Comparison of ENCODE assay signal across 8 mouse cellular contexts in genomic region chr11:5154961-5155805, GRCm38 (mm10). TPM values are rescaled to one million over a fixed set of nuclear protein-coding genes. Genes with fewer than 3 reads are reported as not detected.
DNase-seq lines count a peak whose midpoint lies in the region; ATAC-seq lines count a peak whose summit lies in the region.

No protein-coding gene starts in this region.

- H3K27ac ChIP-seq in midbrain, embryonic 14.5 days (replicated peaks; ENCODE audit: low read depth, low read length) = no peak overlapping the region
- no peak overlapping the region for H3K27ac ChIP-seq in midbrain, embryonic 13.5 days
- peak overlapping the region; percentile 89 for H3K27ac ChIP-seq in kidney, embryonic 16.5 days (ENCODE audit: low read length)

- H3K36me3 ChIP-seq in midbrain, embryonic 14.5 days (ENCODE audit: control insufficient read depth, insufficient read depth, low read length) = no peaks in the 10 kb centered on the region
- H3K36me3 ChIP-seq in midbrain, embryonic 13.5 days = no peaks in the 10 kb centered on the region
- no peaks in the 10 kb centered on the region for H3K36me3 ChIP-seq in kidney, embryonic 16.5 days (ENCODE audit: insufficient read depth, low read length)

- no peaks in the 10 kb centered on the region for H3K4me1 ChIP-seq in midbrain, embryonic 14.5 days (ENCODE audit: control insufficient read depth, insufficient read depth, low read length)
- peaks cover 17% of the 10 kb centered on the region for H3K4me1 ChIP-seq in midbrain, embryonic 13.5 days (replicated peaks)
- peaks cover 48% of the 10 kb centered on the region for H3K4me1 ChIP-seq in kidney, embryonic 16.5 days (ENCODE audit: insufficient read depth, low read length)

- WGBS in midbrain, embryonic 14.5 days = 55% methylated on average over 10 of the region's 10 CpGs
- 46% methylated on average over 10 of the region's 10 CpGs for WGBS in midbrain, embryonic 13.5 days
- 26% methylated on average over 10 of the region's 10 CpGs for WGBS in kidney, embryonic 16.5 days

- H3K4me3 ChIP-seq in midbrain, embryonic 14.5 days (replicated peaks; ENCODE audit: low read depth, low read length) = no peak overlapping the region
- no peak overlapping the region for H3K4me3 ChIP-seq in midbrain, embryonic 13.5 days (replicated peaks)
- no peak overlapping the region for H3K4me3 ChIP-seq in kidney, embryonic 16.5 days (ENCODE audit: low read length)

- DNase-seq in adrenal gland, adult (ENCODE audit: inconsistent age in 2 of 2, low spot score in 1 of 2) = peak; percentile 35 to 58
- no peak for DNase-seq in adrenal gland, postnatal 4 days (ENCODE audit: low spot score in 2 of 2)
- peak; percentile 25 for DNase-seq in midbrain, embryonic 14.5 days
- no peak for DNase-seq in embryo, embryonic 10.5 days (ENCODE audit: low spot score)
- DNase-seq in thymus, postnatal 14 days = no peak

- peaks cover 21% of the 10 kb centered on the region; the same call in 1 of the 2 replicates for H3K27me3 ChIP-seq in midbrain, embryonic 14.5 days (ENCODE audit: control insufficient read depth, insufficient read depth, low read length)
- peaks cover 20% of the 10 kb centered on the region; the same call in 1 of the 2 replicates for H3K27me3 ChIP-seq in midbrain, embryonic 13.5 days
- no peaks in the 10 kb centered on the region for H3K27me3 ChIP-seq in kidney, embryonic 16.5 days (ENCODE audit: insufficient read depth, low read length)

- ATAC-seq in midbrain, embryonic 14.5 days (ENCODE audit: low FRiP score, low TSS enrichment) = no peak
- ATAC-seq in midbrain, embryonic 13.5 days = no peak
- ATAC-seq in kidney, embryonic 16.5 days (ENCODE audit: low FRiP score, low TSS enrichment) = peak; percentile 60
- ATAC-seq in megakaryocyte-erythroid progenitor cell, adult 5-6 weeks (replicated peaks; ENCODE audit: low FRiP score, low TSS enrichment, poor library complexity, severe bottlenecking) = no peak

- no peak overlapping the region for H3K4me2 ChIP-seq in midbrain, embryonic 14.5 days (ENCODE audit: low read length)
- H3K4me2 ChIP-seq in midbrain, embryonic 13.5 days (replicated peaks) = no peak overlapping the region
- no peak overlapping the region for H3K4me2 ChIP-seq in kidney, embryonic 16.5 days (replicated peaks; ENCODE audit: low read depth, low read length)

- H3K9me3 ChIP-seq in midbrain, embryonic 14.5 days (ENCODE audit: control insufficient read depth, low read length) = no peaks in the 10 kb centered on the region
- H3K9me3 ChIP-seq in midbrain, embryonic 13.5 days = no peaks in the 10 kb centered on the region
- no peaks in the 10 kb centered on the region for H3K9me3 ChIP-seq in kidney, embryonic 16.5 days (ENCODE audit: low read length)

- H3K9ac ChIP-seq in midbrain, embryonic 14.5 days (replicated peaks; ENCODE audit: low read length) = no peak overlapping the region
- H3K9ac ChIP-seq in midbrain, embryonic 13.5 days (replicated peaks) = no peak overlapping the region
- H3K9ac ChIP-seq in kidney, embryonic 16.5 days (replicated peaks; ENCODE audit: low read length) = peak overlapping the region; percentile 1; the same call in 1 of the 2 replicates

RNA-seq across cellular contexts. Expression of gene Emid1, which starts 3.1 kb away (rescaled TPM):
- total RNA-seq in adrenal gland, postnatal 4 days (2021) = 10 to 100 TPM; 16.2 to 31.4 TPM
- 7.9 and 9.8 TPM in 2 replicates for polyA plus RNA-seq in midbrain, embryonic 14.5 days (2014; fragmentation: Nextera tagmentation; extraction: Ambion mirVana)
- 5.6 and 6.7 TPM in 2 replicates for polyA plus RNA-seq in midbrain, embryonic 13.5 days (2015; fragmentation: Nextera tagmentation; extraction: Ambion mirVana)
- 230 and 247 TPM in 2 replicates for polyA plus RNA-seq in kidney, embryonic 16.5 days (2015; fragmentation: Nextera tagmentation; extraction: Ambion mirVana)
- total RNA-seq in megakaryocyte-erythroid progenitor cell, adult 5-6 weeks (2014; fragmentation: Nextera tagmentation) = 3.2 and 4.9 TPM in 2 replicates
- total RNA-seq in megakaryocyte-erythroid progenitor cell, adult 5-6 weeks (2017) = 3.4 and 5.2 TPM in 2 replicates

RNA-seq across cellular contexts. Expression of gene Ewsr1, which starts 56.1 kb away (rescaled TPM):
- 100 to 1,000 TPM; 523 to 585 TPM for total RNA-seq in adrenal gland, postnatal 4 days (2021)
- 346 and 428 TPM in 2 replicates for polyA plus RNA-seq in midbrain, embryonic 14.5 days (2014; fragmentation: Nextera tagmentation; extraction: Ambion mirVana)
- 724 and 776 TPM in 2 replicates for polyA plus RNA-seq in midbrain, embryonic 13.5 days (2015; fragmentation: Nextera tagmentation; extraction: Ambion mirVana)
- 859 and 884 TPM in 2 replicates for polyA plus RNA-seq in kidney, embryonic 16.5 days (2015; fragmentation: Nextera tagmentation; extraction: Ambion mirVana)
- total RNA-seq in megakaryocyte-erythroid progenitor cell, adult 5-6 weeks (2014; fragmentation: Nextera tagmentation) = 450 and 540 TPM in 2 replicates
- 724 and 794 TPM in 2 replicates for total RNA-seq in megakaryocyte-erythroid progenitor cell, adult 5-6 weeks (2017)

RNA-seq across cellular contexts. Expression of gene Rhbdd3, which starts 56.5 kb away (rescaled TPM):
- total RNA-seq in adrenal gland, postnatal 4 days (2021) = 10 to 100 TPM; 29.5 to 34.1 TPM
- polyA plus RNA-seq in midbrain, embryonic 14.5 days (2014; fragmentation: Nextera tagmentation; extraction: Ambion mirVana) = 34.5 and 45.4 TPM in 2 replicates
- polyA plus RNA-seq in midbrain, embryonic 13.5 days (2015; fragmentation: Nextera tagmentation; extraction: Ambion mirVana) = 32.8 and 33.1 TPM in 2 replicates
- polyA plus RNA-seq in kidney, embryonic 16.5 days (2015; fragmentation: Nextera tagmentation; extraction: Ambion mirVana) = 35.1 and 39.0 TPM in 2 replicates
- total RNA-seq in megakaryocyte-erythroid progenitor cell, adult 5-6 weeks (2014; fragmentation: Nextera tagmentation) = 12.7 and 33.4 TPM in 2 replicates
- 22.3 and 25.9 TPM in 2 replicates for total RNA-seq in megakaryocyte-erythroid progenitor cell, adult 5-6 weeks (2017)

Comparison
In these comparisons a context has a peak if more than half of its experiments do, and no peak if none do; other contexts are left out.
1. DNase-seq: peak in adrenal gland, adult (2 of 2) and midbrain, embryonic 14.5 days (single experiment); none in adrenal gland, postnatal 4 days (0 of 2), embryo, embryonic 10.5 days (single experiment) and thymus, postnatal 14 days (single experiment).
2. RNA of gene Emid1, which starts 3.1 kb away (polyA plus RNA-seq): 230 to 247 TPM in kidney, embryonic 16.5 days; 7.9 to 9.8 TPM in midbrain, embryonic 14.5 days and 5.6 to 6.7 TPM in midbrain, embryonic 13.5 days; every median in the first group is over 10 times any median in the second.